Mouse (Mus musculus) cerebellum, adult 2 months (tissue): ENCODE results near the gene Tnfrsf9.

ENCODE experiments used
- CTCF ChIP-seq: fragments of 200-500 bp; IDR thresholded peaks from 2 replicates; pipeline ENCODE4 v1.5.1; 2011; ENCODE audit warnings: low read depth, mild to moderate bottlenecking, control low read depth, low read length, moderate library complexity, borderline replicate concordance; ENCODE audit not compliant: insufficient read depth
- POLR2A ChIP-seq: fragments of 200-500 bp; IDR thresholded peaks from 2 replicates; pipeline ENCODE4 v1.6.1; 2011; ENCODE audit warnings: low read length, control low read depth, borderline replicate concordance; ENCODE audit not compliant: insufficient read depth

DNA sequence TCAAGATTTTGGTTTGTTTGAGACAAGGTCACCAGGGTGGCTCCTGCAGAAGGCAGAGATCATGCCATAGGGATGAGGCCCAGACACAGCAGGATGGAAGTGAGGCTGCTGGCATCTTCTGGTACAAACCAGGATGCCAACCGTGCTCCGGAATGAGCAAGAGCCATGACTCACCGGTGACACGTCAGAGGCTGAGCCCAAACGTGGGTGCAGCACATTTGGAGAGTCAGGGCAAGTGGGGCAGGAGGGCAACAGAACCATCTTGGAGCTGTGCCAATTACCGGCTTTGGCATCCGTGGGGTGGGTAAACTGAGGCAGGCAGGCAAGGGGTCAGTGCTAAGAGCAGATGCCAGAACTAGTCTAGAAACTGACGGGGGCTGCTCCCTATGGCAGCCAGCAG, 58.9 kb downstream of the Tnfrsf9 start:
- no peak for TF ChIP-seq CTCF
- no peak for TF ChIP-seq POLR2A
